Mouse (Mus musculus): ENCODE measurements around the gene Dner.

Dner gene

DNA sequence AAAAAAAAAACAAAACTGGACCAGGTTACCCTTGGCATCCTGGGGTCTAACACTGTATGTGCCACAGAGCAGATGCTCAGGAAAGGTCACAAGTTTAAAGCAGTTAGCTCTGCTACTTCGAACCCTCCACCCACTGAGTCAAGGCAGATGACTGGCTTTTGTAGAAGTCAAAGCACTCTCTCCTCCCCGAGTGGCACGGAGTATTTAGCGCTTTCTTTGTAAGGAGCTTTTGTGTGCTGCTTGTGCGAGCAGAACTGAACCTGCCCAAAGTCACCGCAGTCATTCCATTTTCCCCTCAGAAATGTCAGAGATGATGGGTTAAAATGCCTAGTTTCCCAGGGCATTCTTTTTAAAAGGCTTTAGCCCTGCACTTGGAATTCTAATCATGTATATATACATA is 59.1 kb downstream of the Dner start:
- no peak for DNase-seq (ENCODE audit: low spot score)

DNA sequence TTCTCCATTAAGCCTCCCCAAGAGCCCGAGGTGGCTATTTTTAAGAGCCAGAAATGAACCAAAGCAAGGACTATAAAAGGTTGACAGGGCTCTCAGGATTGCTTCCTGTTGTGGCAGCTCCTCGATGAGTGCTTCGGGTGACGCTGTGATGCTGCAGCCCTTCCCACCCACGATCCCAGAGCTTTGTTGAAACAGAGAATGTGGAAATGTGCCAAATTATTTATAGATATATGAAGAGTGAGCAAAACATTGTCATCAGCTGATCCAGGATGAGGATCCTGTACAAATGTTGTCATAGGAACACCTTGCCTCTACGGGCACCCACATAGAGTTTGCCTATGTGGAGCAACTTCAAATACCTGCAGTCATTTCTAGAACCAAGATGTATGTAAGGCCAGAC is 67.8 kb downstream of the Dner start:
- no peak for DNase-seq (ENCODE audit: low spot score)

DNA sequence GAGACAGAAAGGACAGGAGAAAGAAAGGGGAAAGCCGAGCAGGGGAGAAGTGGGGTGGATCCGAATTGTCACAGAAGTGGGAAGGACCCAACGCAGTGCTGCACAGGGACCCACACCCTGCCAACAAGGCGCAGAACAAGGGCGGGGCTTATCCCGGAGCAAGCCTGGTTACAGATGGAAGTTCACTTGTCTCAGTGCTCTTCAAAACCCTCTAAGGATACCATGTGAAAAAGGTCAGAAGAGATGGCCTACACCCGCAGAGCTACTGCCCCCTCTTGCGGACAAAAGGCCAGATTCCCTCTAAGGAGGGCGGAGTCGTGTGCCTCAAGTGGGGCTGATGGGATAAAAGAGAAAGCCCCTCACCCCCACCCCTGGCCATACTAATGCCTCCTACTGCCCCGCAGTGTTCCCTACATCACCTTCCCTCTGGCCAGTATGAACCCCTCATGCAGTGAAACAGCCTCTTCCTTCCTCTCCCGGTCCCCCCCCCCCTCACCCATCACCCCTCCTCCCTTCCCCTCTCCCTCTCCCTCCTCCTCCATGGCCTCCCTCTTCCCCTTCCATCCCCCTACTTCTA is 73.0 kb downstream of the Dner start:
- DNase-seq (ENCODE audit: low spot score), result no peak

DNA sequence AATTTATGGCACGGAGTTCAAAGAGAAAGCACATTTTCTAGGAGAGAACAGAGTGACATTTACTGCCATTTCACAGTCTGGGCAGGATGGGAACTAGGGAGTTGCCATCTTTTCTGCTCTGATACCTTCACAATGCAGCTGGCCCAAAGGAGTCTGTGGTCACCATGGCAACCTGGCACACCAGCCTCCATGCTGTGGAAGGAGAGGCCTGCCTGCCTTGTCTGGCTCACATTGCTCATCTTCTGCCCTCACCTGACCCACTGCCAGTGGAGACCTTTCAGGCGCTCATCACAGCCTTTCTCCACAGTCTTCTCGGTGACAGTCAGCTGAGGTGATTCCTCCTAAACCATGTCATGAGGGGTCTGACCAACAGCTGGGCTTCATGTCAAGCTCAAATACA is 74.7 kb downstream of the Dner start:
- DNase-seq (ENCODE audit: low spot score), result no peak

DNA sequence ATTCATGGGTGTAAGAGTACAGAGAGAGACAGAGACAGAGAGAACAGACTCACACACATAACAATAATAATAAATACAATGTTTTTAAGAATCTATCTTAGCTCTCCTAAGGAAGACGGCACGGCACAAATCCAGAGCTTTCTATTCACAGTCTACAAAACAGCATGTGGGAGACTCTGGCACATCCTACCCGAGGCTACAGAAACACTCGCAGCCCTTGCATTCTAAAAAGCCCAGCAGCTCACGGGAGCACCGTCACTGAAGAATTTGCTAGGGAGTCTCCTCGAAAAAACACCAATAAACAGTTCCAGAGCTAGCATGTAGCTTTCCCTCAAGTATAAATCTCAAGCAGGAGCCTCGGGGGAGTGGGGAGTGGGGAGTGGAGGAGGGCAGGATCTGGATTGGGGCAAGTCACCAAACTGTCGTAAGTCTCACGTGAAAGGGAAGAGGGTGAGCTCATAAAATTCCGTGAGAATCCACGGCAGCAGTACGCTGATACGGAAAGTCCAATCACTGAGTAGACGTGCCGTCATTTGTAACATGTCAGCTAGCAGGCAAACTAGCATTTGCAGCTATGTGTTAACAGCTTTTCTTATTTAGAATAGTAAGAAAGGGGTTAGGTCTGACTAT is 76.8 kb downstream of the Dner start:
- no peak for DNase-seq (ENCODE audit: low spot score)

DNA sequence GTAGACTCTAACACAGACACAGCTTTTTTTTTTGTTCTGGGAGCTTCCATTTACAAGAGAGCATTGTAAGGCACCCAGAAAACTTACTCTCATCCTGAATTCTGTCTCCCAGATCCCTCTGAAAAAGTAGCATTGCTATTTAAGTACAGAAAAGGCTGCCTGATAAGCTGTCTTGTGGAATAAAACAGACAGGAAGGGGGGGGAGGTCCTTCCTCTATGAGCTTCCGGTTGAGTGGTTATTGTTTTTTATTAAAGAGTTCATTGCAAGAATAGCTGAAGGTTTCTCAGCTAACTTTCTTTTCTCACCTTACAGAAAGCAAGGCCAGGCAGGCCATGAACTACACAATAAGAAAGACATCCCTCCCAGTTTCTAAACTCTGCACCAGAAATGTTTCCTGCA is 77.9 kb downstream of the Dner start:
- DNase-seq (ENCODE audit: low spot score), result no peak

DNA sequence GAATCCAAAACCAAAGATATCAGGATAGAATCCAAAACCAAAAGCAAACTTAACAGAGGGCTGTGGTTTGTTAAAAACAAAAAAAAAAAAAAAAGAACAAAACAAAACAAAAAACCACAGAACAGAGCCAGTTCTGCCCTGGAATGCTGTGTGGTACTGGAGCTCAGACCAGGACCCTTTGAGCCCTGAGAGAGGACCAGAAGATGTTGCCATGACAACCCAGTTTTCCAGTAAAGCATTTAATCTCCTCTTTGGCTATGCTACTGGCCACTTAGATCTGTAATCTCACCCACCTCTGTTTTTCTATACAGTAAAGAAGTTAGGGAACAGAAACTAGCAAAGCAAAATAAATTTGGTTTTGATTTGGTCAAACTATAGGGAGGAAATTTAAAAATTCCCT is 79.9 kb downstream of the Dner start:
- DNase-seq (ENCODE audit: low spot score), result no peak

DNA sequence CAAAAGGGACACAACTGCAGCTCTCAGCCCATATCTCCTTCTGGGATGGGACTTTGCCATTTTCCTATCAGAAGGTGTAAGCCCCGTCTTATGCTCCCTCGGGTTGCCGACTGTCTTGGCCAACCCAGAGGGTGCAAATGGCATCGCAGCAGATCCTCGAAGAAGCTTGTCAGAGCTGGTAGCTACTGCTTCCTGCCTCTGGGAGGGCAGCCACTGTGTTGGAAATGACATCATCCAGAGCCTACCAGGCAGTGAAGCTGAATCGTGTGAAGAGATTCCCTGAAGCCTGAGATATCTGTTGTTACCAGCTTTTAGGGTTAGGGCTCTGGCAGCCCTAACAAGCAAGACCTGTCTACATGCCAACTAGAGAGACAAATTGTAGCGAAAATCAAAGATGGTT is 81.4 kb downstream of the Dner start:
- no peak for DNase-seq (ENCODE audit: low spot score)

DNA sequence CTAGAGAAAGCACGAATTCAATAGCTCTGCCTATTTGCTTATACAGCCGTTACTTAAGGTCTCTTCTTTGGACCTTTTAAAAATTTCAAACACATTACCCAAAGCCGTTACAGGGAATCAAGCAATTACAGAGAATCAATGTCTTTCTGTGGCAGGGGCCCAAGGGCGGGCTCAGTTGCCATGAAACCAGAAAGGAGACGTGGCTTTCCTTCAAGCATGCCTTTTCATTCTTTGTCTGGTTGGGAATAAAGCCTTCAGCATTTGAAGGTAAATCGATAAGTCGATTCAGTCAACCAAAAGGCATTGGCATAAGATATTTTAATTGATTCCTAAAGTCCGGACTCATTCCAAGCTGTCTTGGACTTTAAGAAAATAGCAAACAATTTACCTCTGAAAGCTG is 82.9 kb downstream of the Dner start:
- DNase-seq (ENCODE audit: low spot score), result no peak

DNA sequence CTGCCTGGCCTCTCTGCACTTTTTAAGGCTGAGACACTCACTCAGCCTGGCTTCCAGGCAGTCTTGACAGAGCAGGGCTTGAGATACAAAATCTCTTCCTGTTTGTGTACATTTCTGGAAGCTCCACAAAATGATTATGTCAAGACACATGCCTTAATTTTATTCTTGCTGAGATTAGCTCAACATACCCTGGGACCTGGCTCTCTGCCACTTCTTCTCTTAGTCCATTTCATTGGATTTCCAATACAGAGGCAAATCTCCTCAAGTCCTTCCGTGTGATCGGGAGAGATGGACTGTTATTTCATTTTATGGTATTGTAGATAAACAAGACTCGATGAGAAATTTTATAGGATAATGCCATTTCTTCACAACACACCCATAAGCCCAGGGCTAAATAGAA is 84.7 kb downstream of the Dner start:
- DNase-seq (ENCODE audit: low spot score), result no peak

DNA sequence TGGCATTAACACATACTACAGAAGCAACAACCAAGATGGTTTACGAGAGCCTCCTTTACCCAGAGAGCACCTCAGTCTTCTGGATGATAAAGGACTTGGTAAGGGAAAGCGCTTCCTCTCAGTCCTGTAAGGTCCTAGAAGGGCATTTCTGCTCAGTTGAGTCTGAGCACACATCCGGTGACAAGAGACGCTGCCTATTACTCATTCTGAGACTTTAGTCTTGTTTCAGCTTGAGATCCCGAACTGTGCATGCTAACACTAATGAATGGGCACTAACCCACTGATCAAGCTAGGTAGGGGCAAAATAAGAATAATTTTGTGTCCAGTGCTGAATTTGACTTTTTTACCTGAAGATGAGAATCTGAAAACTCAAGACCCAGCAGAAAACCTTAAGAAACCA is 97.0 kb downstream of the Dner start:
- DNase-seq (ENCODE audit: low spot score), result no peak

DNA sequence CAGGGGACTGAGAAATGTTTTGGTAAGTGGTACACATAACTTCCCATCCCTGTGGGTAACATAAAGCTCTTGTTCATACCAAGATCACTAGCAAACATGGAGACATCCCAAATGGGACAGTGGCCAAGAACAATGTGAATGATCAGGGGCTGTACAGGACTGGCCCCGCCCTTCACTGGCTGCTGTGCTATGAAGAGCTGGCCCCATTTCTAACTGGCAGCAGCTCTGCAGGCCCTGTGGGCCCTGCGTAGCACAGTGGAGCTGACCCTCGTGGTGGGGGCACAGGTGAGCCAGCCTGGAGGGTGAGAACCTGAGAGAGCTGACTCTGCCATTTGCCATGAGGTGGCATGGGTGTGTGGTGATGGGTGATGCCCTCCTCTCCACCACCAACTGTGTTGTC is 100.0 kb downstream of the Dner start:
- no peak for DNase-seq (ENCODE audit: low spot score)

DNA sequence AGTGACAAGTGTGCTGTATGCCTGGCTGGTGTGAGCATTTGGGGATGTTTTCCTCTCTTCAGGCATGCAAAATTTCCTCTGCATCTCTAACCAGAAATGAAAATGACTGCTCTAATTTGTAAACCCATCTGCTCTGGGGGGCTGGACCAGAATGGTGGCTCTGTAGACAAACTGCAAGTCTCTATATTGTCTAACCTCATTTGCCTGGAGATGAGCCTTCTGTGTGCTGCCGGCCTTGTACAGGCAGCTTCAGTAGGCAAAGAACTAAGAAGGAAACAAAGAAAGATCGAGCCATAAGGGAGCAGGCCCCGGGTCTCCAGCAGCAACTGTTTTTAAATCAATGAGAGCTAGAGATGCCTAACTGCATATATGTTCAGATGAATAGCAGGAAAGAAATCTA is 103.6 kb downstream of the Dner start:
- DNase-seq (ENCODE audit: low spot score), result no peak

DNA sequence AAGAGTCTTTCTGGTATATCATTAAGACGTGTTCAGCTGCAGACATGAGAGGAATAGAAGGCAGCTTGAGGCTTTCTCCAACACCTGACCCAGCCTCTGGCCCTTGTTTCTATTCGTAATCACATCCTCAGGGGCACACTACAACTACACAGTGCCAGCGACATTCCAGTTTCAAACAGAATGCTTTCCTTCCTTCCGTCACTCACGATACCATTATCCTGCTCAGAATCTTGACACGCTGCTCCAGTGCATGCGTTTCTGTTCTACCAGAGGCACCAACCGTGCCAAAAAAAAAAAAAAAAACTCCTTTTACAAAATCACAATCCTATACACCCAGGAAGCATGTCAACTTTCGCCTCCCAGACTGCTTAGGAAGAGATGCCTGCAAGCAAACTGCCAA is 105.5 kb downstream of the Dner start:
- DNase-seq (ENCODE audit: low spot score), result no peak

DNA sequence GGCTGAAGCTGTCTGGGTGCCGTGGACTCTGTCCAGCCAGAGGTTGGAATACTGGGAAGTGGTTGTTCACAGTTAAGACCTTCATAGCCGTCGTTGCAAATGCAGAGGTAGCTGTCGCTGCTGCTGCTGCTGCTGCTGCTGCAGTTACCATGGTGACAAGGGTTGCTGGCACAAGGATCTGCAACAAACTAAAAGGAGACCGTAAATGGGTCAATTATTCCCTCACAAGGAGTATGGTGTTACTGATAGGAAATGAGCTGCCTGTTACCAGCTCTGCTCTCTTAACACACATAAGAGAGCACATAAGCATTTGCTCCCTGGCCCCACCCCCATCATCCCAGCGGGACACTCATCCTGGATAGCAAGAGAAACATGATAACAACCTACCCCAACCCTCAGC is 110.6 kb downstream of the Dner start:
- DNase-seq (ENCODE audit: low spot score), result no peak

DNA sequence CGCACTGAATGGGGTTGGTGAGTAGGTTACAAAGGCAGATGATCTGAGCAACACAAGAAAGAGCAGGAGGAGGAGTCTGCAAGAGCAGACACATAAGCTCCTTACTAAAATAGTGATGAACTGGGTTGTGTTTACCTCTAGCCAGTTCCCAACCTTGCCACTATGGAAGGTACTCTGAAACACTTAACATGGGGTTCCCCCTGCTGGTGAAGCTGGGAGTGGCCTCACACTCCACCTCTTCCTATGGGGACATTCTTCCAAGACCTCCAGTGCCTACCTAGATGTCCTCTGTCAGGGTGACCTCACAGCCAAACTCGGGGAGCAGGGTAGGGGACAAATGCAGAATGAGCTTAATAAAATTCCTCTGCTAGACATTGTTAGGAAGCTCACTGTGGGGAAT is 114.2 kb downstream of the Dner start:
- no peak for DNase-seq (ENCODE audit: low spot score)

DNA sequence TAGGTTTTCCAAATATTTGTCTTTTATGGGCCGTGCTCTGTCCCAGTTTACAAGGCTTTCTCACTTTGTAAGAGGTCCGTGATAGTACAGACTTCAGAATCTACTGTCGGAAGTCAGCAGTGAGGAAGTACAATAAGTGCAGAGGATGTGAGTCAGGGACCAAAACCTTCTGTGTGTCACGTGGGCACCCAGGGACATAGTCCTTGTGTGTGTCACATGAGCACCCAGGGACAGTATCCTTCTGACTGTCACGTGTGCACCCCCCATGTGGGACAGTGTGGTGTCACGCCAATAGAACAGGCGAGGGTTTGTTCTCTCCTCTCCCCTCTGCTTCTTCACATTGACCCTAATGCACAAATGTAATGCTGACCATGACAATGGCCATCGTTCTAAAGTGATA is 134.2 kb downstream of the Dner start:
- DNase-seq (ENCODE audit: low spot score), result no peak

DNA sequence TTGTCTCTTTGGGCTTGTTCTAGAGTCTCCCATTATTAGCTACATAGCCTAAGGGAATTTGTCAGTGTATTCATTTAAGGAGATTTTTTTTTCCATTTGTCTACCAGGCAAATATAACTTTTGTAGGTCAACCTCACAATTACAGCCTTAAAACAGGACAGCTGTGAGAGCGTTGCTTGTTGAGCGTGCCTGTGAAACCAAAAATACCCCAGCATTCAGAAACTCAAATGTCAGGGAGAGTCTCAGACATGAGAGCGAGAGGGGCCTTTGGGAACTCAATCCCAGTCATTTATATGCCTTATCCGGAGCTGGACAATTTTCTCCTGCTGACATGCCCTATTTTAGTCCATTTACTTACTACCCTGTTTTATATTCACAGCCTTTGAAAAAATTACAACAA is 134.6 kb downstream of the Dner start:
- no peak for DNase-seq (ENCODE audit: low spot score)

DNA sequence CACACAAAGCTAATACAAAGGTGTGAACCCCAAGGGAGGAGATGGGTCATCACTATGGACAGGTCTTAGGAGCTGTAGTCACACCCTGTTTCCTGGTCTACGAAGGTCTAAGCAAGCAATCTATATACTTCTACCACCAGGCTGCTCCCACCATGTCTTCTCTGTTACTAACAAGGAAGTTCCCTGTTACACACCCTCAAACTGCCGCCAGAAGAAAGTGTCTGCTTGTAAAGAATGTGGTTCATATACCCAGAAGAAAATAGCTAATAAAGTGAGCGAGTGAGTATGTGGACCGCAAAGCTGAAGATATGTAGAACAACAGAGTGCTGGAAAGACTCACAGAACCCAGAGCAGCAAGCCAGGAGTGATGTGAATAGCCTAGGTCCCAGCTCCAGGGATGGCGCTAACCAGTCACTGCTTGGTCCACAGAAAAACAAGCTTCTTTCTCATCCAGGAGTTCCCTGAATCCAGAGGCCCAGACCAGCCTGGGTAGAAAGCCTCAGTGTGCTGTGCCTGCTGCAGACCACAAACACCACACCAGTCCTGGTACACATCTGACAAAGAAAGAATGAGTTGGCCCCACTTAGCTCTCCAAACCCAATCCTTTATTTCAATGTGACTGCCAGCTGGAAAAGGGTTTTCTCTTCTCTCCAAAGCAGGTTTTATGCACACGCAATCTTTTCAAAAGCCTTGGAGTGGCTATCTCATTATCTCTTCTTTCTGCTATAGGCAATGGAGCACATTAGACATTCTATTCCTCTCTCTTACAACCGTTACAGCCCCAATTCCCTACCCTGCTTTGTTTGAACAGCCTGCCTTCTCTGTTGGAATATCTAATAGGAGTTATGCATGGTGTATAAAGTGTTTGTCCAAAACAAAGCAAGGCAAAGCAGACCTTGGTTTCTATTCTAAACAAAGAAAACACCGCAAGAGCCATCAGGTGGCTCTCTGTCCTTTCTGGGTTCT is 139.2 kb downstream of the Dner start:
- no peak for DNase-seq (ENCODE audit: low spot score)

DNA sequence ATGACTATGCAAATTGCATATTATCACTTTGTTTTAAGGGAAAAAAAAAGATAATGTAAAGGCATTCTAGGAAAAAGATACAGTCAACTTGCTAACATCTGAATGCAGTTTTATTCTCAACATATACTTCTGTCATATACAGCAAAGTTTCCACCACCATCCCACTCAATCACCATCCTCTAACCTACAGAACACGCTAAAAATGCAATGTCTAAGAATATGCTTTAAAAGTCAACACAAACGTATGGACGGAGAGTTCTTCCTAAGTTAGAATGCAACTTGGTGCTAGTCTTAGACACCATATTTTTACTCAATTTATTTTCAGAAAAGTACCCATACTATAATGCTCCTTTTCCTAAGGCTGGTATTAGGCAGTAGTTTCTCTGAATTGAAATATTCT is 144.0 kb downstream of the Dner start:
- DNase-seq (ENCODE audit: low spot score), result no peak

DNA sequence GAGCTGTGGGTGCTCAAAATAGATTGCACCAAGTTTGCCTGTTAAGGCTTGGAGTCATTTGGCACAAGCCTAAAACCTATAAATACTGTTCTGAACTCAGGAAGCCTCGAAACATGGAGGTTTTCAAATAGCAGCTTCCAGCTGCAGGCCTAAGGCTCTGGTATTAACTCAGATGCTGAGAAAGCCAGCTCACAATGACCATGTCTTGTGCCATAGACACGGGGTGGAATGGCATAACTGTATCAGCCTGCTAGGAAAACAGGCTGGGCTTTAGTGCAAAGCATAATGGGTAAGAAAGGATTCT is 146.0 kb downstream of the Dner start:
- DNase-seq (ENCODE audit: low spot score), result no peak

DNA sequence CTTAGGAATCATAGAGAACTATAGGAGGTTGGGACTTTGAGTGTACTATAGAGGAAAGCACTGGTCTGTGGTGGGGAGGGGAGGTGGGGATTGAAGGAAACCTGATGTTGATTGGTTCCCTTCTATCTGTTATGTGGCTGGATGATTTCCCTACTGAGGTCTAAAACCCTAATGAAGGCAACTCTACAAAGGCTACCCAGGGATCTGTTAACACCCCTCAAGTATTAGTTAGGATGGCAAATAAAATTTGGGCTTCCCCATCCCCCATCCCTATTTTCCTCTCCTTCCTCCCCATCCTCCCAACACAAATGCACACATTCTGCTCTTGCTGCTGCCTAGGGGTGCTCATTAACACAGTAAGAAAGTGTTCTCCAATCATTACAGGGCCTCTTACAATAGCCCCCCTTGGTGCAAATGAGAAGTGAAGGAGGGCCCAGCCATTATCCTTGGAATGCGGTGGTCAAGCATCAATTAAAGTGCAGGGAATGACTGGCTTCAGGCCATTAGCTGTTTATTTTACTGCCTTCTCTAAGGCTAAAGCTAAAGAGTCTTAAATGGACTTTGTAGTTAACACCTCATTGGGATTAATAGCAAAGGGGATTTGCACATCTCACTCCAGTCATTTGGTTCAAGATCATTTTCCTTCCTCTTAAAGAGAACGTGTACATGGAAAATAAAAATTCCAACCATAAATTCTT is 146.5 kb downstream of the Dner start:
- DNase-seq (ENCODE audit: low spot score), result no peak

DNA sequence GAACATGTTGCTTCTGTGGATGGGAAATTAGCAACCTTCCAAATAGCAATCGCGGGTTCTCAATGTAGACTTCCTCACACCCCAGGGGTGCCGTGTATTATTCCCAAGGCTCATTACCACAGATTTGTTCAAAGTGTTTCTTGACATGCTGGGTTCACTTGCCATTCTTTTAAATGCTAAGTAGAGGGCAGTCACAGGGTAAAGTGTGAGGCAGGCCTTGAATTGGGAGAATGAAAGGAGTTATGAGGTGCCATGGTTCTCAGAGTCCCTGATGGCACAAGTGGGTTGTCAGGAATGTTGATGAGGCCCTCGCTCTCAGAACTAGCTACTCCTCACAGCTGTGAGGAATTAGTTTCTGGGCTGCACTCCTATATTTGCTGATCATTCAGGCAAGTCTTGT is 160.0 kb downstream of the Dner start:
- DNase-seq (ENCODE audit: low spot score), result no peak

Data from MN1 (cell line).